Mouse (Mus musculus): Measurements from ENCODE around the gene Pgam1. TPM values are rescaled to one million over a fixed set of nuclear protein-coding genes. Genes with fewer than 3 reads are reported as not detected.
"Not testable (repeated sequence)": the region's sequence is repeated elsewhere in the genome, so short reads cannot be mapped to it uniquely, and the experiment has no call there.

The Pgam1 gene
- total RNA-seq, 2 experiments from 2014 or later, result 17.3 to 109 TPM

DNA sequence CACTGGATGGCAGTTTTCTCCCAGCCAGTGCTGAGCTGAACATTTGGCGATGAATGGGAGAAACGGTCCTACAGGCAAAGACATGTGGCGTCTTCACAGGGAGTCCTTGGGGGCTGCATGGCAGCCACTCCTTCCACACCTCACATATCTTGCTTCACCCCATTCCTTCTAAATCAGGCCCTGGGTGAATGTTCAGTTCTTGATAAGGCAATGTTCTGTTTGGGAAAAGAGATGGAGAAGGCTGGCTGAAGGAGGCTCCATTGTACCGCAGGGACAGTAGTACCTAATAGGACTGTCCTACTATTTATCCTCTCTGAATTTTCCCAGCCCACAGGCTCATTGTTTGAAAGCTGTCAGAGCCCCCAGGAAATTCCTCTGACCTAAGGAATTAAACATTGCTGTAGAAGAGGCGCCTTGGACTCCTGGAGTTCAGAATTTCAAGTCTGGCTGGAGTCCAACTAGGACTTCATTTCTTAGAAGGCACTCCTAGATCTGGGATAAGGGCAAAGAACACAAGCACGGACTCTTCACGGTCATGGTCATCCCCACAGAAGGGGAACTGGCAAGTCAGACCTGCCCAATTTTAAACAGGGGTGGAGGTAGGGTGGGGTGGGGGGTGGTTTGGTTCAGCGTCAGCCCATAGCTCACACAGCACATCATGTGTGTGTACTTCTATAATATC lies 4.5 kb upstream of the Pgam1 start:
- no peak for ATAC-seq (replicated peaks; ENCODE audit: low FRiP score, poor library complexity, severe bottlenecking)

DNA sequence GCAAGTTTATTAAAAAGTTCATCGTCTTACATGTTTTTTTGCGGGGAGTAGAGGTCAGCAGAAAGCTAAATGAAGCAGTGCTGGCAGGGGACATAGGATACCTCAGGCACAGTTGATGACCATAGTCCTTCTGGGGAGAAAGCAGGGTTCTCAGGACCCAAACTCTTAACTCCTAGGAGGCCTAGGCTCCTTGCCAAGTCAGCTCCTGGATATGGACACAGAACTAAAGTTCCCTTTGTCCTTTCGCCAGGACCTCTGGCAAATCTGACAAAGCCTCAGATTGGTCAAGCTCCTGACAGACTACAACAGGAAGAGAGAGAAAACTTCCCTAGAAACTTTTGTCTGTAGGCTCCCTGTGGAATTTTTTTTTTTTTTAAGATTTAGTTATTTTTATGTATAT lies 3.0 kb upstream of the Pgam1 start:
- ATAC-seq (replicated peaks; ENCODE audit: low FRiP score, poor library complexity, severe bottlenecking), result no peak

DNA sequence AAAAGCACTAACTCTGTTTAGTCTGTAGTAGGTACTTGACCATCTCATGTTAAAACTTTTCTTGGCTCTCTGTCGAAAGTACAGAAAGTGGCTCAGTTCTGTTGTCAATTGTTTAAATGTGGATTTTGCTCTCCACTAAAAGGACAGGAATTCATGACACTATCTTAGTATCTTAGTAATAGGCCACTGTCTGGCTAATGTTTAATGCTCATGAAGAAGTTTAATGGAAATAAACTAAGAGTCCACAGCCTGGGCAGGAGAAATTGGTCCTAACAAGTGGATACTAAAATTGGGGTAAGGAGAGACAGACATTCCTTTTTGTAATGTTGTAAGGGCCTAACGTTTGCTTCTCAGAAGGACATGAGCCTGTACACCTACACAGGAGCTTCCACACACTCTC lies 1.3 kb upstream of the Pgam1 start:
- ATAC-seq (replicated peaks; ENCODE audit: low FRiP score, poor library complexity, severe bottlenecking), result no peak

- ATAC-seq (replicated peaks; ENCODE audit: low FRiP score, poor library complexity, severe bottlenecking), result no peak
Observed at GRCm38 (mm10) chr19:41912121-41913080, 678 bp downstream of the Pgam1 start.

DNA sequence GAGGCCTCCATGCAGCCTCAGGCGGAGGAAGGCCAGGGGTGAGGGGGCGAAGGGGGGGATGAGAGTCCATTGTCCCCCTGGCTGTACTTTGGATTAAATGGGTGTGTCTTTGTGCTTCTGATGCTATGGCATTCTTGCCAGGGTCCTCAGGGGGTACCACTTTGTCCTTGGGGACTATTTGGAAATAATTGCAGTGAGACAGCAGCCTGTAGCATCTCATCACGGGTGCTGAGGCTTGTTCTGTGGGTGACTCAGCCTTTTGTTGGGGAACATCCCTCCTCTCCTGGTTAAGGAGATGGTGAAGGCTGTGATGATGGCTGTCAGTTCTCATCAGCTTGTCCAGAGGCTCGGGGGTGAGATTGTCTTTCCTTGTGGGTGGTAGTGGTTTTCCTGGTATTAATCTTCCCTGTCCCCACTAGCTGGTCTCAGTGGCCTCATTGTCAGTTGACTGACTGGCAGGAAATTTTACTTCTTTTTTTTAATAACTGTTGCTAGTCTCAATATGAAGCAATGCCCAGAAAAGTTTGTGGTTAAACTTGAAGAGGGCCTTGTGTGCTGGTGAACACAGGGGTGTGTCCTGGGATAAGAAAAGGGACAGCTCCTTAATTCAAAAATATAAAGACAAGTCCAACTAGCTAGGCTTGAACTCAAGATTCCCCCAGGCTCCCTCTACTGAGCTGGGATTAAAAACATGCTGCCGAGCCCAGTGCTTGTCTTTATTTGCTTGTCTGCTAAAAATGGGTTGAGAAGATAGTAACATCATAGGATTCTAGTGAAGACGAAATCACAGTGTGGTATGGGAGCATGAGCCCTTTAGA lies 2.3 kb downstream of the Pgam1 start:
- no peak for ATAC-seq (replicated peaks; ENCODE audit: low FRiP score, poor library complexity, severe bottlenecking)

- not testable (repeated sequence) for ATAC-seq (replicated peaks; ENCODE audit: low FRiP score, poor library complexity, severe bottlenecking)
Observed at GRCm38 (mm10) chr19:41914592-41914882, 2.8 kb downstream of the Pgam1 start.

GRCm38 (mm10) chr19:41915294-41915693 lies 3.6 kb downstream of the Pgam1 start:
- no peak for ATAC-seq (replicated peaks; ENCODE audit: low FRiP score, poor library complexity, severe bottlenecking)

DNA sequence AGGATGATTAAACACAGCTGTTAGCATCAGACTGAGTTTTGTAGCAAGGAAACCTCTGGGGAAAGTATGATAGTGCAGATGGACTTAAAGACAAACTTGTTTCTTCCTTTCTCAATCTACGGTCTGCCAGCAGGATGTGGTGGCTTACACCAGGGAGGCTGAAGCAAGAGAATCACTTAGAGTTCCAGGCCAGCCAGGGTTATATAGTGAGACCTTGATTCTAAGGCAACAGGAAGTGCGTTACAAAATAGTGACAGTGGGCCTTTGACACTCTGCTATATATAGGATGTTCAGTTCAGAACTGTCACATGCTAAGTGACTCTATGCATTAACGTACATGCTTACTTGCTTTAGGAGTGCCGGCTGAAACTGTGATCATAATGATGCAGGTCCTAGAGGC lies 5.1 kb downstream of the Pgam1 start:
- ATAC-seq (replicated peaks; ENCODE audit: low FRiP score, poor library complexity, severe bottlenecking), result no peak

DNA sequence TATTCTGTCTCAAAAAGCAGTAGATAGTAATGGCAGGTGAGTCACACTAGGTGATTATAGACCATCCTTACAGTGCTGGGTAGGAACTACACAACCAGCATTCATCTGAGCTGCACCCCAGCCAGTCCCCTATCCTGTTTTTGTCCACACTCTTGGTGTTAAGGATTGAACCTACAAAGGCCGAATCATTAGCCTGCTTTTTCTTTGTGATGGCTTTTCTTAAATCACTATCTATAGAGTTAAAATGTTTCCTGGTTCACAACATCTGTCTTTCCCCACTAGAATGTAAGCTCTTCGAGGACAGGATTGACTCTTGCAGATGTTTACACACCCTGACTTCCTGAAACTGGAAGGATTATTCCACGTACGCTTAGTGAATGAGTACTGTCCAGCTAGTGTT lies 7.7 kb downstream of the Pgam1 start:
- ATAC-seq (replicated peaks; ENCODE audit: low FRiP score, poor library complexity, severe bottlenecking), result no peak

DNA sequence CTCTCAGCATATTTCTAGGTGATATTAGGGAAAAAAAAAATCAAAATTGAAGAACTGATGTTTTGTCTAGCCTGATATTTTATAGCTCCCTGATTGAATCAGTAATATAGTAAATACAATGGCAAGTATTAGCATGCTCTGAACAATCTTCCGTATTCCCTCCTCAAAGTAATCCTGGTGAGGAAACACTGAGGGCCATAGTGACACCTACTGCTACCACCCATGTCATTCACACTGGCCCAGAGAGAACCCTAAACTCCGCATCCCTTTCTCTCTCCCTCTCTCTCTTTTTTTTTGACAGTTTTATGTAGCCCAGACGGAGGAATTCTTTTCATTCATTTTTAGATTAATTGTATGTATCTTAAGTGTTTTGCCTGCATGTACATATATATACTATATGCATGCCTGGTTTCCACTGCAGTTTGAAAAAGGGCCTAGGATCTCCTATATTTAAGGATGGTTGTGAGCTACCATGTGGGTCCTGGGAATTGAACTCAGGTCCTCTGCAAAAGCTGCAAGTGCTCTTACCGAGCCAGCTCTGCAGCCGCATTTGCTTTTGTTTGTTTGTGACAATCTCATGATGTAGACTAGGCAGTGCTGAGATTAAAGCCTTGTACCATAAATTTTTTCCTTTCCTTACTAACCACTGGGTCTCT lies 8.8 kb downstream of the Pgam1 start:
- ATAC-seq (replicated peaks; ENCODE audit: low FRiP score, poor library complexity, severe bottlenecking), result no peak

GRCm38 (mm10) chr19:41932686-41933085 lies 21.0 kb downstream of the Pgam1 start:
- ATAC-seq (replicated peaks; ENCODE audit: low FRiP score, poor library complexity, severe bottlenecking), result peak; percentile 47

DNA sequence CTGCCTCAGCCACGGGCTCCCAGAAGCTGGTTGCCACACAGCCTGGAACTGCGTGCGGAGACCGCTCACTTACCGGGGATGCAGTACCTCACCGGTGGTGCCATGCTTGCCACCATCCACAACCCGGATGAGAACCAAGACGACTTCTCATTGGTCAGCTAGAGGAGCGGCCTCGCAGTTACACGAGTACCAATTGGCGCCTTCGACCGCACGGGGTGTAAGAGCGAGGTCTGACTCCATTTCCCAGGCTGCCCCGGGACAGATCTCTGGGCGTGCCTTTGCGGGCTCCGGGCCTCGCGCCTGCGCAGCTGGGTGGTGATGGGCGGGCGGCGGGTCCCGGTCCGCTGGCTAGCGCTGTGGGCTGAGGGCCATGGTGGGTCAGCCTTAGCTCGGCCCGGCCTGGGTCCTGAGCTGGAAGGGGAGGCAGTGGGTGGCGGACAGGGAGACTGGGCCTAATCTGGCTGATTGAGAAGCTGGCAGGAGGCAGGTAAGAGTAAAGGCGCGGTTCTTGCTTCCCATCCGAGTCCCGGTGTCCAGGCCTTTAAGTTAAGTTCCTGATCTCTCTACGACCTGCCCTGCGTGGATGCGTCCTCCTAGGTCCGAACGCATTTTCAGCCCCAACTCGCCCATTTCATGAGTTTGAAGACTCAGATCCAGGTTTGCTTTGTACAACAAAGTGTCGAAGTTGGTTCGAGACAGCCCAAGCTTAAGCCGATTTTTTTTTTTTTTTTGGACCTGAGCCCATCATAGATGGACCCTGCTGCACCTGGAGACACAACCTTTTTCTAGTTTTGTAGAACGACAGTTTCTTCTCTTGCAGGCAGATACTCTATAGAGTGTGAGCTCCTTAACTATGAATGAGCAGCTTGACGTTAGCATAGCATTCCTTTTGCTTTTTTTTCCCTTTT lies 21.7 kb downstream of the Pgam1 start, which contains the start of the genes Exosc1 and Zdhhc16:
Exosc1 (minus strand) TSS at position 245 of the 908 bp plus-strand sequence.
Zdhhc16 (plus strand) TSS at position 302 of the 908 bp plus-strand sequence.
- ATAC-seq (replicated peaks; ENCODE audit: low FRiP score, poor library complexity, severe bottlenecking), result peak; percentile 97

DNA sequence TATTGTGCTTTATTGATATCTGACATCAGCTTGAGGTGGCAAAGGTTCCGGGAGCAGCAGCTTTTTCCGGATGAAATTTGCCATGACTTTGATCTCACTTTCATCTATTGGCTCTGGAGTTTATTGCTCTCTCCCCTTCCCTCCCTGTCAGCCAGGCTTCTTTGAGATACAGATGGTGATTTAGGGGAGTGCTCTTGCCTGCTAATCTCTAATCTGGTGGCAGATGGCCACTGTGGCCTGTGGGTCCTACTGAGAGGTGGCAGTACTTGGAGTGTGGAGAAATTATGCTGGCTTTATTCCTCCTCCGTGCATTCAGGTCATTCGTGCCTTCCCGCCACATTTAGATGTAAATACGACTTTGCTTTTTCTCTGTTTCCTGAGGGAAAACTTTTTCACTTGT lies 22.4 kb downstream of the Pgam1 start:
- peak; percentile 36; the same call in 1 of the 2 replicates for ATAC-seq (replicated peaks; ENCODE audit: low FRiP score, poor library complexity, severe bottlenecking)

GRCm38 (mm10) chr19:41935921-41936320 lies 24.2 kb downstream of the Pgam1 start:
- no peak for ATAC-seq (replicated peaks; ENCODE audit: low FRiP score, poor library complexity, severe bottlenecking)

- ATAC-seq (replicated peaks; ENCODE audit: low FRiP score, poor library complexity, severe bottlenecking), result no peak
Observed at GRCm38 (mm10) chr19:41938539-41938938, 26.8 kb downstream of the Pgam1 start.

- ATAC-seq (replicated peaks; ENCODE audit: low FRiP score, poor library complexity, severe bottlenecking), result no peak
Observed at GRCm38 (mm10) chr19:41943841-41944240, 32.1 kb downstream of the Pgam1 start.

DNA sequence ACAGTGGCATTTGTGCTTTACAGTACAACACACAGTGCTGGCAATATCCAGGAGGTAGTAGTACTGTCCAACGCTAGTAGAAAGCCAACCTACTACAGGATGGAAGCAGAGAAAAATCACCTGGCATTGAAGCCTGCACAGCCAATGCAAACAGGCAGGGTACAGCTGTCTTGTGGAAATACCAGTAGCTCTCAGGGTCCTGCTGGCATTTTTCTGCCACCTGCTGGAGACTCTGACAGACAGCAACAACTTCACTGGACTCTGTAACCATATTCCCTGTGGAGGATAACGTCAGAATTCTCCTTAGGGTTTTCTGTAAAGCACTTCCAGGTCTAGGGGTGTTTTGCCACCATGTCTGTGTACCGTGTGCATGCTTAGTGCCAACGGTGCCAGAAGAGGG lies 40.6 kb downstream of the Pgam1 start:
- ATAC-seq (replicated peaks; ENCODE audit: low FRiP score, poor library complexity, severe bottlenecking), result no peak

DNA sequence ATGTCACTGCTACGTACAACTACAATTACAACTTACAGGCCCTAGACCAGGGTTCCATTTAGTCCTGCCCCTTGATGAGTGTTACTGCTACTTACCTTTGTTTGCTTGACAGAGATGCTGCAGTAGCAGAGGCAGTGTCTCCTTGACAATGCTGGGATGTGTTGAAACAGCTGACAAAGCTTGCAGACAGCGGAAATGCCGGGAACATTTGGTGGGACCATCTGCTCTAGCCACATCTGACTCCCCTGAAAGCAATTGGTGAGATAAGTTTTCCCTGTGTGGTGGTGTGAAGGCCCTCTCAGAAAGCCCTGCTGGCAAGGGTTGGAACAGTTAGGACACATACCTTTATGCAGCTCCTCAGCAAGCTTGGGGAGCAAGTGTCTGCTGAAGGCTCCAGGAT lies 41.9 kb downstream of the Pgam1 start:
- no peak for ATAC-seq (replicated peaks; ENCODE audit: low FRiP score, poor library complexity, severe bottlenecking)
